Mouse (Mus musculus) kidney, postnatal 10 days (tissue): ENCODE results near the gene Tns1.
A peak's percentile ranks its signal among the peaks of the same experiment; 100 is the strongest.

Experiments
- DNase-seq: peaks from one replicate; pipeline ENCODE4 v3.0.0; 2021; ENCODE audit warnings: mixed read lengths

Tns1 gene

DNA sequence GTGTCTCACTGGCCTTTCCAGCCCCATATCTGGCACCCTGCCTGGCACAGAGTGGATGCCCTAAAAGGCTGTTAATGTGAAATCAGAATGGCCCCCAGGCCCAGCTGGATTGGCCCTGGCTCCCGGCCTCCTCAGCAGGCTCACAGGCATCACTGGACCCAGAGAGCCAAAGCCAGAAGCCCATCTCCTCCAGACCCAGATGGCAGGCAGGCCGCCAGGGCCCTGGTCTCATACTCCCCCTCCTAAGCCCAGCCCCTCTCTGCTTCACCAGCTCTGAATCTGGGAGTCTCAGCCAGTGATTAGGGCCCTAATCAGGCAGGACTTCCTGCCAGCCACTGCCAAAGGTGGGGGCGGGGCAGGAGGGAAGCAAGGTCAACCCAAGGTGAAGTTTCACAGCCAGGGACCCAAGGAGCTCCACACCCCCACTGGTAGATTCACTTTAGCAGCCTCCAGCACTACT is 93.3 kb downstream of the Tns1 start:
- peak; percentile 90 for DNase-seq

DNA sequence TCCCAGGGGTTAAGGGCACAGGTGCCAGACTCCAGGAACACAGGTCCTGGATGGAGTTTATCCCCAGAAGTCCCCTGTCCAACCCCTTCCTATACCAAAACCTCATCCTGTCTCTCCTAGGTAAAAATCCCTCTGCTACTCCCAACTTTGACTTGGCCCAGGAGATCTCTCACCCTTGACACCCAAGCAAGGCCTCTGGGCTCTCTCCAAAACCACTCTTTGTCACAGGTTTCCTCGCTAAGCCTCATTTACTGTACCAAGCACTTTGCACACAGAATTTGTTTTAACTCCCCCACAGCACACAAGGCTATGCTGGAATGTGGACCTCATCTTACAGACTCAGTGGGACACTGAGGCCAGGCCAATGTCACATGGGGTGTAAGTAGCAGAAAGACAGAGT is 94.0 kb downstream of the Tns1 start:
- DNase-seq: no peak

DNA sequence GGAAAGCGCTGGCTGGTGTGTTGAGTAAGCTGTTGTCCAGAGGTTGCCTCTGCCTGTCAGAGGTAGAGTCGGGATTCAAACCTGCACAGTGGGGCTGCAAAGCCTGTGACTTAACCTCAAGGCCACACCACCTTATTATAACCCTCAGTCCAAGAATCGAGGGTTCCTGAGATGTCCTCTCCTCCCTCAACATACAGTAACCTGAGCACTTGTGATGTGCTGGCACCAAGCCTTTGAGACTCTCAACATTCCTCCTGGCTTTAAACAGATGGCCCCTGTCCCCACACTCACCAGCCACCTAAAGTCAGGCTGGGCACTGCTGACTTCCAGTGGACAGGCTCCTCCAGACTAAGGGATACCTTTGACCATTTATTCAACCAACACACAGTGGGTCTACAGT is 94.6 kb downstream of the Tns1 start:
- DNase-seq: no peak

DNA sequence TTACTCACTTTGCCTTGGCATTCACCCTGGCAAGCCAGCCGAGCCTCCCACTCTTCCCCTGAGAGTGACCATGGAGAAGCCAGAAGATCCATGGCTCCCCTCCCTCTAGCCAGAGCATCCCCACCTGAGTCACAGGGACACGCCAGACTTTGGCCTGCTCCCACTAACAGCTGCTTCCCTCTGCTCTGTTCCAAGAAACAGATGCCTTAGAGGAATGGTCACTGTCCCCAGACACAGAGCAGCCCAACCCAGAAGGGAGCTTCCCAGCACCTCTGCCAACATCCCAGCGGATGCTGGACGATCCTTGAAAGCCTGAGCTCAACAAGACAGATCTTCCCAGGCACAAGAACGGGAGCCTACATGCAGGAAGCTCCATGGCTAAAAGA is 95.4 kb downstream of the Tns1 start:
- peak; percentile 70 for DNase-seq

DNA sequence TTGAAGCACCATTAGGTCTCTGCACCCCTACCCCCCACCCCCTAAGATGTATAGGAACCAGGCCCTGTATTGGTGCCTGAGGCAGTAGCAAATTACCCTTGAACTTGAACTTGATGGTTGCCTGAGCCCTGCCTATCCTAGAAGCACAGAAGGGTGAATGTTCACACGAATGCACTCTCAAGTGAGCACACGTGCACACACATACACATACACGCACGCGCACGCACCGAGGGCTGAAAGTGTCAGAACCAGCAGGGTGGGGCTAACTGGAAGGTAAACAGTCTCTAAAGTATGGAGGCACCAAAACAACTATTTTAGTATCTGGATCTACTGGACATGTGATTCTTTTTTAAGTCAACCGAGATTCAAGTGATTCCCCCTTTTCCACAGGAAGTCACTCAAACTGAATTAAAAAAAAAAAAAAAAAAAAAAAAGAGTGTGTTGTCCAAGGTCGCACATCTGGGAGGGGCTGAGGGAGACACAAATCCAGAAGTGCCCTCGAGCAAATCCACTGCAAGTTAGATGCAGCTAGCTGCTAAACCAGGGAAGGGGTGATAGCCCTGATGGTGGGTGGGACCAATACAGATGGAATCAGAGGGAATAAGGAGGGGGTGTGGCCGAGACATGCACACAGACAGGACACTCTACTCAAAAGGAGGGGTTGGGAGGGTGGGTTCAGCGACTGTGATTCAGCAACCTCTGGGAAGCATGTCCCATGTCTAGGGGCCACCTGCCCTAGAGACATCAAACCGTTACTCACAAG is 96.0 kb downstream of the Tns1 start:
- no peak for DNase-seq

DNA sequence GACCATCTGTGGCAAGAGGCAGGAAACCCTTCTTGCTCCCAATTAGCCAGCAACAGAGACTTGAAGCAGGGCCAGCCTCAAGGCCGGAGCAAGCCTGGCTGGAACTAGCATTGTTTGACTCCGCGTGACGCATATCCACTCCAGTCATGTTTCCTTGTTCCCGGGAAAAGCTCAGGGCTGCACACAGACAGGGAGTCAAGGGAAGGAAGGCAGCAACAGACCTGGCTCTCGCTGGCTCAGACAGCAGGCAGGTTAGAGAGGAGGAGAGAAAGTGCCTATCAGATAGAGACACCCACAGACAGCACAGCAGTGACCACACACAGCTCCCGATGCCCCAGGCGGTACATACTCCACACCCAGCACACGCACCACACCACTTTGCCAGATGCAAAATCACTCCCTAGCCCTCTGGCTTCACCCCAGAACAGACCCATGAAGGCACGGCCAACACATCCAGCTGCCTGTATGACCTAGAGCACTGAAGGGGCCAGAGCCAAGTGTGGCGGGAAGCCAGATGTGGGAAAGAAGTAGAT is 96.6 kb downstream of the Tns1 start:
- DNase-seq: peak; percentile 87

DNA sequence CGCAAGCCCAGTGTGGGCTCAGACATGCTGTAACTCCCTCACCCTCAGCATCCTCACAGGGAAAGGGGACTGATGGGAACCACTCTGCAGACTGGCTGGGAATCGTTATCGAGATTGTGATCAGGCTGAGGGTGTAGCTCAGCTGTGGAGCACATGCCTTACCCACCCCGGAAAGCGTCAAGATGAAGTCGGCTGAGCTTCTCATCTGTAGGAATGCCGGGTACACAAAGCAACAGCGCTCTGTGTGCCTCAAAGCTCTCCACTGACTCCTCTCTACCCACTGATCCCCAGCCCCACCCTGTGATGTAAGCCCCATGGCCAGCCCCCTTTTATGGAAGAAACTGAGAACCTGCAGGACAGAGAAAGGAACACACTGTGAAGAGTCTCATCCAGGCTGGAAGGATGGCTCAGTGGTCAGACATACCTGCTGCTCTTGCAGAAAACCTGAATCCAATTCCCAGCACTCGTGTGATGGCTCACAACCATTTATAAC is 97.5 kb downstream of the Tns1 start:
- DNase-seq: peak; percentile 30

DNA sequence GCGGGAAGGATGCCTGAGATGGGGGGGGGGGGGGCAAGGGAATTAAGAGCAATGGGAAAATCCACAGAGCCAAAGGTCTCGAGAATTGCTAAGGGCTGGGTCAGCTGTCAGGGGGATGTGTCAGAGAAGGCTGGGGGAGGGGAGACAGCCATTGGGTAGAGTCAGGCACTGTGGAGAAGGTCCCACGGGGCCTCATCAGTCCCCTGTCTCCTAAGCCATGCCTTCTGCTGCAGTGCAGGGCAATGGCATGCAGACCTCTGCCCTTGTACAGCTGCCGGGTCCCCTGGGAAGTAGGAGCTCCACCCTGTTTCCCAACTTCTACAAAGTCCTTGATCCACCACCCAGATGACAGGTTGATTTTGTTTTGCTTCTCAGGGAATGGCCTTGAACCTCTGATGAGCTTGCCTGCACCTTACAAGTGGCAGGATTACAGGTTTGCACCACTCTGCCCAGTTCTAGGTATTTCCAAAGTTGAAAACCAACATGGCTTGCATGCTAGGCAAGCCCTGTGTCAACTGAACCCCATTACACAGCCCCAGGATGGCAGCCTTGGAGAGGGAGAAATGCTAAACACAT is 98.5 kb downstream of the Tns1 start:
- peak; percentile 74 for DNase-seq

DNA sequence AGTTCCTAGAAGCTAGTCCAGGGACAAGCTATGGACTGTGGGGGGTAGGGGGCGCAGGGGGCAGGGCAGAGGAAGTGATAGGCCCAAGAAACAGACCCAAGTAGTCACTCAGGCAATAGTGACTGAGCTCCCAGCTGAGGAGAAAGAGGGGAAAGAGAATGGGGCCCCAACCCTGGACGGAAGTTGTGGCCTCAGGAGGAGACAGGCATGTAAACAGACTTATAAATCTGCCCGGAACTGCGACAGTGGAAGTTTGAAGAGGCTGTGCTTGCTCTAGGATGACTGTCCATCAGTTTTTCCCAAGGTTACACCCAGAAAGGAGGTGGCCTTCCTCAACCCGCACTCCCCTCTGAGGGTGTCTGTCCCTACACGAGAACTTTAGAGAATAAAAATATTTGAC is 99.0 kb downstream of the Tns1 start:
- peak; percentile 71 for DNase-seq

DNA sequence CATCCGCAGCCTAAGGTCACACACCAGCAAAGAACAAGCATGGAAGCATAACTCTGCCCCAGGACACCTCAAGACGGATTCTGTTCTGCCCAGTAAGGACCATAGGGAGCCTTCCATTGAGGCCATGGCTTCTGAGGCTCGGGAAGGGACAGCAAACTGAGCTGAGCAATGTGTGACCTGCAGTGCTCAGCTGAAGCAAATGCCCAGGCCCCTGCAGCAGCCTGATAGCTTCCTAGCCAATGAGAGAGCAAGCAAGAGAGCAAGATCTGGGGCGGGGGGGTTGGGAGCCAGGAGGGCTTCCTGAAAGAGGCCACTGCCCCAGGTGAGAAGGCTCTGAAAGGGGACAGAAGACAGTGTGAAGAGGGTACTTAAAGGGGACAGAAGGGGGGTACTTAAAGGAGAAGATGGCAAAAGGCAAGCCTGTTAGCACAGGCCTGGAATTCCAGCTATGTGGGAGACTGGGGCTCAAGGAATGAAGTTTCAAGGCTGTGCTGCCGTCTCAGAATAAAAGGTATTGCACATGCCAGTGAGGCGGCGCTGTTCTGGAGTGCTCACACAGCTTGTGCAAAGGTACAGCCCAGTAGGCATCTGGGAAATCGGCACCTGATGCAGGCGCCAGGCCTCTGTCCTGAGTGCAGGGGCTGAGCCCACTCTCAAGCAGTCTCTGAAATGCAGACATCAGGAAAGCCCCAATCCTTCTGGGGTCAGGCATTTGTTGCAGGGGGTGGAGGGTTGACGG is 99.6 kb downstream of the Tns1 start:
- peak; percentile 55 for DNase-seq

DNA sequence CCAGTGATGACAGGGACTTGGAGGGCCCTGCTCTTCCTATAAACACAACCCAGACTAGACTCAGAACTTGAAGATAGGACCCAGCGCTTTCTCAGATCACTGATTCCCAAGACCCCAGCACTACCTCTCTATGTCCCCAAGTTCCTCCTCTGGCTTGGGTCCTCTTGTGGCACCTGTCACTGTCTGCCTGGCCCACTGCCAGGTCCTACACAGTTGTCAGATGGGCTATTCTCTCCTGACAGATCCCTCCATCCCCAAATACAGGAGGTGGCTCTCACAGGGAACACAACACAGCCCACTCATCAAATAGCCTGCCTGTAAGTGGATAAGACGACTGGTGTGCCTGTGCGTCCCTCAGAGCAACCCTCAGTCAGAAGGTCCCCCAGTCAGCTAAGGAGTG is 101.3 kb downstream of the Tns1 start:
- DNase-seq: peak; percentile 41

DNA sequence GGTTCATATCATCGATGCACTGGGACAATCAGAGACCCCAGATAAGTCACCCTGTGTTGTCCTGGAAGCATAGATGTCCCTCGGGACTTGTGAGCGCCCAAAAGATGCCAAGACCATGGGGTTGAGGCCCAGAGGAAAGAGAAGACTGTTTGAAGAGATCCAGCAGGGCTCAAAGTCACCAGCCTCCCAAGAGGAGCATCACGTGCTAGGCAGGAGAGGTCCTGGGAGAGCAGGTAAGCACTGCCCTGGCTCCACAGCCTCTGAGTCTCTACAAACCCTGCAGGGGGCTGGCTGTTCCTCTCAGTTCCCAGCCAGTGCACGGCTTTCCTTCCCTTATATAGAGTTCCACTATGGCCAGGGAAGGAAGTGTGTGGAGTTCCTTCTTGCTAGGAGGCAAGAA is 101.7 kb downstream of the Tns1 start:
- peak; percentile 19 for DNase-seq

DNA sequence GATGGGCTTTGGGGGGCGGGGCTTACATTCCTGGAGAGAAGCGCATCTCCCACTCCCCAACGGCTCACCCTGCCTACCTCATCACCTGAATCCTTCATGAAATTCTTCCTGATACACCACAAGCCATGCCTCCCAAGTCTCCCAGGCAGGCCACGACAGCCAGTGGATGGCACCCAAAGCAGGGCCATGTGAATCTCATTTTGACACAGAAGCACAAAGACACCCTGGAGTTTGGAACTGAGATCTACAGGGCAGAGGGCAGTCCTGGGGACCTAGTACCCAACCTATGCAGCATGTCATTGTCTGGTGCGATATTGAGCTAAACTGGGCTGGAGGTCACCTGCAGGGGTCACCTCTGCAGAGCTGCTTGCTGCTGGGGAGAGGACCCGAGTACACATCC is 104.0 kb downstream of the Tns1 start:
- DNase-seq: peak; percentile 16

DNA sequence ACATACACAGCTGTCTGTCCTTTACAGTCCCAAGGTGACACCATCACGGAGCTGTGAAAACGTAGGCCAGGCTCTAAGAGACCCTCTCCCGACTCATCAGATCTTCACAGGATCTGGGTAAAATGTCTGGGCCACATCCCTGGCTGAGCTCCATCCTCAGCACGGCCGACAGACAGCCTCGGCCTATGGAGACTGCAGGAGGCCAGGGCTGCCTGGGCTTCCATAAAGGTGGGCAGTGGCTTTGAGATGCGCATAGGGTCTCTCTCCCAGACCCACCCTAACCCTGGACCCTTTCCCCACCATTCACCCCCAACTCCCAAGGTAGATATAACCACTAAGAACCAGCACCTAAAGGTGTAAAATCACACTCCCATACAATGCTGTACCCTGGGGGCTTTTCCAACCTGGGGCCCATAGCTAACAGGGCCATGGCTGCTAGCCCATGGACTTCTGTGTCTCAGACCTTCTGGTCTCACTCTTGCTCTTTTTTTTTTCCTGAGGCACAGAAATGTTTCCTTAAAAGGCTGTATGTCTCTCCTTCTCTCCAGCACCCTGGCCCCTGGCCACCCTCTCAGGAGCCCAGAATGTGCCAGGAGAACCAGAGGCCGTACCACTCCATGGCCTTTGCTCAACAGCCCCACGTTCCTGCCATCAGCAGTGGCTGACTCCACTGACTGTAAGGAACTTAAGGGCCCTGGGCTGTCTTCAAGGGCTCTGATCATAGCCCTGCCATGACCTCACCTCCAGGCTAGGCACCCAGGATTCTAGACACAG is 106.7 kb downstream of the Tns1 start:
- DNase-seq: peak; percentile 42

DNA sequence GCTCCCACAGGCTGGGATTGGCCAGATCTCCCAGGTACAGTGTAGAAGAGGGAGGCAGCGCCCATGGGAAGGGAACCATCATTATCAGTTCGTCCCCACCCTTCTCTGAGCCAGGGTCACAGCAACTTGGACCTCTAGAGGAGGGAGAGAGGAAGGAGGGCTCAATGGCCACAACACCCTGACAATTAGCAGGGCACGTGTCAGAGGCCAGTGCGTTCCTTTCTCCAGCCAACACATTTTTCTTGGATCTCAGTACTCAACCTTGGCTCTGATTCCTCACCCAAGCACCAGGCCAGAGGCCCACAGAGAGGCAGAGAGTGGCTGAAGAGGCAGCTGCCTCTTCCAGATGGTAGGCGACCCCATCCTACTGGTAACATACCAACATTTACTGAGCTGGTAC is 107.6 kb downstream of the Tns1 start:
- DNase-seq: no peak

DNA sequence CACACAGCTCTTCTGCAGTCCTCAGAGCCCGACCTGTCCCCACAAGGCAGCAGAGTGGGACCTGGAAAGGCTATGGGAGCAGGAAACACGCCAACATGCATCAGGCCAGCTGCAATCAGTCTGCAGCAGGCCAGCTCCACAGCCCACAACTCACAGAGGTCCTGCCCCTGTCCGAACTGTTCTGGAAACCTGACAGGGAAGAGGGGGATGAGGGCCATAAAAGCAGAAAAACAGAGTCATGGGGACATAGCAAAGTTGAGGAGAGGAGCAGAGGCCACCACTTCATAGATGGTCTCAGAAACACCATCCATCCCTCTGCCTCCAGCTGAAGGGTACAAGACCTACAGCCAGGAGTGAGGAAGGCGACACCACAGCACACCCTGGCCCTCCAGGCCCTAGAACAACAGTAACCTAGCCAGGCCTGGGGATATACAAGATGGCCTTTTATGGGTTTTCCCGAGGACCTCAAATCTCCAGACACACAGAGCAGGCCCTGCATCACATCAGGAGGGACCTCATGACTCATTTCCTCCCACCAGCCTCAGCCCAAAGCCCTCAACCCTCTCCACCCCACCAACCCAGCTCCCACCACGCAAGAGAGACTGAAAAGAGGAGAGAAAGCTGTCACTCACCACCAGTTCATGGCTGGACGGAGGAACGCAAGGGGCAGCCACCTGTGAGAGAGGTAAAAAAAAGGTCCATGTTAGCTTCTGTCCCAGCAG is 108.6 kb downstream of the Tns1 start:
- peak; percentile 84 for DNase-seq

DNA sequence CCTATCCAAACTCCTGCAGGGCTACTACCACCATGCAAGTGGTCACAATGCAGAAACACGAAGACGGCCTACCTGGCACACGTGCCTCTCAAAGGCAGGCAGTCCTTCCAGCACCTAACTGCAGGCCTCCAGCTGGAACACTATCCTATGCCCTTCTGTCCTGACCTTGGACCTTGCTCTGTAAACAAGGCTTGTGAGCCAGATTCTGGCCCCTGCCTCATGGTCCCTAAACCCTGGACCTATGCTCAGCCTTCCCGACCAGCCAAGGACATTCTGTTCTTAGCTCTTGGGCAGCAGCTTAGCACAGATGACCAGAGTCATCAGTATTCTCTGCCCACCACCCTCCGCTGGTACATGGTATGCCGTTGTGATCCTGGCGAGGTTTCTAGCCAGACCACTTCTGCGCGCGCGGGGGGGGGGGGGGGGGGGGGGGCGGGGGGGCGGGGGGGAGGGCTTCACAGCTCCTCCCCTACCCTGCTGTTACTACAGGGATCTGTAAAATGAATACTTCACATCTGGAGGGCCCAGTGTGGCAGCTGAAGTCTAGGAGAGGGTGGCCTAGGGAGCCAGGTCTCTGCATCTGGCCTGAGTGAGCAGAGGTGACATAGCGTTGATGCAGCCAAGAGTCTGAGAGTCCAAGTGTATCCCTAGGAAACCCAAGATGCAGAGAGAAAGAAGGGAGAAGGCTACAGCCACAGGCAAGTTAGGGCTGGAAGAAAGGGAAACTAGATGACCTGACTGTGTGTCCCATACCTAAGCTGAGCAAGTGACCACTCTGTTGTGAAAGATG is 109.5 kb downstream of the Tns1 start:
- DNase-seq: peak; percentile 65

DNA sequence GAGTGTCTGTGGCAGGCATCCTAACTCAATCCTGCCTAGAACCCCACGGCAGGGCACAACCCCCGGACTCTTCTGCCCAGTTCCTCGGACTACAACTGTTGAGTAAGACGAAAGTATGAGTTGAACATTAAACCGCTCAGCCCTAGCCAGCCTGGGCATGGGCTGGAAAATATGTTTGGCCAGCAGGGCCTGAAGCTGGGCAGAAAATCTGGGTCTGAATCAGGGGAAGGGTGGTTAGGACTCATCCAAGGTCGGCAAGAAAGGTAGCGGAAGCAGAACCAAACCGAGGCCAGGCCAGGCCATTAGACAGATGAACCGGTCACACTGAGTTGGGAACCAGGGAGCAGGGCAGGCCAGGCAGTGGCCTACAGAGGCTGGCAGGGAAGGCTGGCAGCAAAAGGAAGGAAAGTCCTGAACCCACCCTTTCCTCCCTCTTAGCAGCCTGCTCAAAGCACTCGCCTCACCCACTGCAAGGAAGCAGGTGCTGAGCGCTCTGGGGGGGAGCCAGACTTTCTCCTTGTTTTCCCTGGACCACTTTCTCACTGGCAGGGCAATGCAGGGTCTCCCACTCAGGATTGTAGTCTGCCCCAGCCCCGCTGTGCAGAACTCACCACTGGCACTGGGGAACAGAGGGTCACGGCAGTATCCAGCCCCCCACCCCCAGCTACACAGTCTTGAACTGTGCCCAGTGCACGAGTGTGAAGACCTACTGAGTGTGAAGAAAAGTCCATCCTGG is 110.8 kb downstream of the Tns1 start:
- DNase-seq: peak; percentile 75

DNA sequence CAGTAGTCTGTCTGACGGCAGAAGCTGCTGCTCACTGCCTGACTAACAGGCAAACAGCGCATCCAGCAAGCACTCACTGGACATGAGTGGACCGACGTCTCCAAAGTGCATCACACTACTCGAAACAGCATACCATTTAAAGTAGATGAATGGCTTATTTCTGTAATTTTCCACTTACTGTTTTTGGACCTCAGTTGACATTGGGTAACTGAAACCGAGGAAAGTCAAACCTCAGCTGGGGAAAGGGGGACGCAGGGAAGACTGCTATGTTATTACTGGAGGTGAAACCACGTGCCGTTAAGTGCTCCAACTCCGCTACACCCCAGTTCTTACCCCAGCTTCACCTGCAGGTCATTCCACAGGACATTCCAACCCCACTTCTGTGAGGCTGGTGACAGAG is 111.5 kb downstream of the Tns1 start:
- DNase-seq: no peak

DNA sequence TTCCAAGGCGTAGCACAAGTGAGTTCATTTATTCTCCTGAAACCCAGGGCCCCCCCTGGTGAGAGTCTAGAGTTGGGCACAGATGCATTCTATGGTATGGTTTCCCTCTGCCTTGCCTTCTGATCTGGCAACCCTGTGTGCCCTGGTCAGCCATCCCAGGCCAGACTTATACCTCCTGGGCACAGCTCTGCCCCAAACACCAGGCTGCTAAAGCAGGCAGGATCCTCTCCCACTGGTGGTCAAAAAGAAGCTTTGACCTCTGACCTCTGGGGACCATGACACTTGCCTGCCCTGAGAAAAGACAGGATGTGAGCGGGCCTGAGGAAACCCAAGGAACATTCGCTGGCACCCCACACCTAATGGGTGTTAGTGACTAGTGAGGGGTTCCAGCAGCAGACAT is 114.8 kb downstream of the Tns1 start:
- DNase-seq: no peak

DNA sequence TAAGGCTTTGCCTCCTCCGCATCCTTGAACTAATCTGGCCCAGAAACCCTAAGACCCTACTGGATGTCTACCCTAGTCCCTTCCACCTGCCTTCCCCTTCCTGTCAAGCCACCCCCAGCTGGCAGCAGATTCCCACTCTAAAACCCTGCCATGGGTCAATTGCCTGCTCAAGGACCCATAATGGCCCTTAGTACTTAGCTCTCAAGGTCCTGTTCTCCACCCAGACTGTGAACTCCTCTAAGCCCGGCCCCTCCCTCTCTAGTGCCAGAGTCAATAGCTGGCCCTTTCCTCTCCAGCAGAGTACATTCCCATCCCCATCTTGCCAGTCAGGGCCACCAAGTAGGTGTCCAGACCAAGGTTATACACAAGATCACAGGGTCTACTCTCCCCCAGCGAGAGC is 115.3 kb downstream of the Tns1 start:
- peak; percentile 63 for DNase-seq
